Mouse (Mus musculus) myocyte (in vitro differentiated cells): ENCODE measurements around the gene Mapk8ip1.
A peak's percentile ranks its signal among the peaks of the same experiment; 100 is the strongest.

Source experiments
- E2F4 ChIP-seq: IDR thresholded peaks from one replicate; pipeline ENCODE4 v1.6.1; 2011; ENCODE audit warnings: mild to moderate bottlenecking, control low read depth, moderate library complexity; ENCODE audit not compliant: insufficient read depth
- MAX ChIP-seq: IDR thresholded peaks from one replicate; pipeline ENCODE4 v1.6.1; 2011; ENCODE audit warnings: low read depth, mild to moderate bottlenecking, control low read depth
- POLR2A ChIP-seq: IDR thresholded peaks from one replicate; pipeline ENCODE4 v1.6.1; 2011; ENCODE audit warnings: low read depth, mild to moderate bottlenecking, control low read depth, moderate library complexity; ENCODE audit not compliant: insufficient read length
- POLR2AphosphoS2 ChIP-seq: IDR thresholded peaks from one replicate; pipeline ENCODE4 v1.6.1; 2011; ENCODE audit warnings: low read depth, control low read depth; ENCODE audit not compliant: insufficient read length
- REST ChIP-seq: IDR thresholded peaks from one replicate; pipeline ENCODE4 v1.6.1; 2011; ENCODE audit warnings: mild to moderate bottlenecking, control low read depth, moderate library complexity; ENCODE audit not compliant: insufficient read depth, insufficient read length
- TCF12 ChIP-seq: IDR thresholded peaks from one replicate; pipeline ENCODE4 v1.6.1; 2011; ENCODE audit warnings: mild to moderate bottlenecking, control low read depth; ENCODE audit not compliant: poor library complexity, insufficient read depth, severe bottlenecking
- USF1 ChIP-seq: IDR thresholded peaks from one replicate; pipeline ENCODE4 v1.6.1; 2011; ENCODE audit warnings: low read depth, mild to moderate bottlenecking, control low read depth, moderate library complexity

GRCm38 (mm10) chr2:92388081-92388517, 13.0 kb downstream of the Mapk8ip1 start:
- no peak for TF ChIP-seq E2F4
- no peak for TF ChIP-seq MAX
- TF ChIP-seq POLR2A: no peak
- TF ChIP-seq USF1: peak; percentile 51
- peak; percentile 40 for TF ChIP-seq POLR2AphosphoS2
- TF ChIP-seq REST: no peak
- no peak for TF ChIP-seq TCF12
